Mouse (Mus musculus) T-cell, adult 2 months (primary cell): Measurements from ENCODE around the gene Ykt6.
"Not testable (repeated sequence)": the region's sequence is repeated elsewhere in the genome, so short reads cannot be mapped to it uniquely, and the experiment has no call there.

ENCODE experiments used
- DNase-seq: peaks from one replicate; pipeline ENCODE4 v3.0.0; 2022; ENCODE audit warnings: low spot score

Gene Ykt6

GRCm38 (mm10) chr11:5994880-5995279 lies 39.4 kb downstream of the Ykt6 start:
- DNase-seq: no peak

- peak; percentile 71 for DNase-seq
These were observed 40.5 kb downstream of the Ykt6 start for GRCm38 (mm10) chr11:5995989-5996388.

- no peak for DNase-seq
These were observed 43.0 kb downstream of the Ykt6 start for GRCm38 (mm10) chr11:5998472-5998871.

GRCm38 (mm10) chr11:5999832-6000771 lies 44.6 kb downstream of the Ykt6 start:
- DNase-seq: peak; percentile 67

- no peak for DNase-seq
These were observed 45.6 kb downstream of the Ykt6 start for GRCm38 (mm10) chr11:6000961-6001682.

GRCm38 (mm10) chr11:6001981-6002649 lies 46.6 kb downstream of the Ykt6 start:
- DNase-seq: no peak

- DNase-seq: peak; percentile 16
These were observed 47.6 kb downstream of the Ykt6 start for GRCm38 (mm10) chr11:6003046-6003639.

- DNase-seq: not testable (repeated sequence)
These were observed 50.0 kb downstream of the Ykt6 start for GRCm38 (mm10) chr11:6005374-6006043.

- peak; percentile 34 for DNase-seq
These were observed 51.0 kb downstream of the Ykt6 start for GRCm38 (mm10) chr11:6006351-6007009.

- DNase-seq: not testable (repeated sequence)
These were observed 51.7 kb downstream of the Ykt6 start for GRCm38 (mm10) chr11:6007010-6007778.

- not testable (repeated sequence) for DNase-seq
These were observed 52.3 kb downstream of the Ykt6 start for GRCm38 (mm10) chr11:6007779-6008128.

- not testable (repeated sequence) for DNase-seq
These were observed 55.4 kb downstream of the Ykt6 start for GRCm38 (mm10) chr11:6010751-6011482.

- DNase-seq: no peak
These were observed 56.4 kb downstream of the Ykt6 start for GRCm38 (mm10) chr11:6011879-6012278.

- peak; percentile 30 for DNase-seq
These were observed 57.9 kb downstream of the Ykt6 start for GRCm38 (mm10) chr11:6013359-6013758.

- DNase-seq: no peak
These were observed 59.5 kb downstream of the Ykt6 start for GRCm38 (mm10) chr11:6015011-6015431.

GRCm38 (mm10) chr11:6016368-6016767 lies 60.9 kb downstream of the Ykt6 start:
- no peak for DNase-seq

GRCm38 (mm10) chr11:6016797-6017395 lies 61.4 kb downstream of the Ykt6 start:
- no peak for DNase-seq
